Mouse (Mus musculus): ENCODE measurements around the gene Acadm. TPM values are rescaled to one million over a fixed set of nuclear protein-coding genes. Genes with fewer than 3 reads are reported as not detected.

Acadm gene
- polyA plus RNA-seq, 1 experiment from 2014 or later = 53.2 TPM

- no peaks in the 10 kb centered on the region for H3K36me3 ChIP-seq
- no peak for ATAC-seq (ENCODE audit: insufficient number of reproducible peaks, insufficient read depth, low FRiP score, low TSS enrichment, low read depth)
- no peaks in the 10 kb centered on the region for H3K9me3 ChIP-seq
- H3K4me3 ChIP-seq (replicated peaks) = no peak overlapping the region
- H3K4me1 ChIP-seq (replicated peaks) = no peaks in the 10 kb centered on the region
- H3K4me2 ChIP-seq = no peak overlapping the region
- H3K27me3 ChIP-seq = no peaks in the 10 kb centered on the region
- no peak overlapping the region for H3K9ac ChIP-seq (replicated peaks)
- H3K27ac ChIP-seq = no peak overlapping the region
- WGBS = 79% methylated on average over 8 of the region's 8 CpGs
These were observed 55.1 kb downstream of the Acadm start for GRCm38 (mm10) chr3:153889188-153889781.

- no peaks in the 10 kb centered on the region for H3K4me1 ChIP-seq (replicated peaks)
- H3K27me3 ChIP-seq = no peaks in the 10 kb centered on the region
- H3K9me3 ChIP-seq = no peaks in the 10 kb centered on the region
- H3K4me2 ChIP-seq = no peak overlapping the region
- no peaks in the 10 kb centered on the region for H3K36me3 ChIP-seq
- H3K4me3 ChIP-seq (replicated peaks) = no peak overlapping the region
- WGBS = 71% methylated on average over 6 of the region's 6 CpGs
- ATAC-seq (ENCODE audit: insufficient number of reproducible peaks, insufficient read depth, low FRiP score, low TSS enrichment, low read depth) = no peak
- no peak overlapping the region for H3K9ac ChIP-seq (replicated peaks)
- no peak overlapping the region for H3K27ac ChIP-seq
These were observed 56.3 kb downstream of the Acadm start for GRCm38 (mm10) chr3:153888141-153888540.

- no peak overlapping the region for H3K27ac ChIP-seq
- no peak for ATAC-seq (ENCODE audit: insufficient number of reproducible peaks, insufficient read depth, low FRiP score, low TSS enrichment, low read depth)
- no peaks in the 10 kb centered on the region for H3K9me3 ChIP-seq
- H3K27me3 ChIP-seq = no peaks in the 10 kb centered on the region
- H3K36me3 ChIP-seq = no peaks in the 10 kb centered on the region
- no peak overlapping the region for H3K4me3 ChIP-seq (replicated peaks)
- H3K4me1 ChIP-seq (replicated peaks) = no peaks in the 10 kb centered on the region
- no peak overlapping the region for H3K4me2 ChIP-seq
- no peak overlapping the region for H3K9ac ChIP-seq (replicated peaks)
These were observed 58.1 kb downstream of the Acadm start for GRCm38 (mm10) chr3:153886296-153886695.

Other genes starting within 250 kb of the Acadm start
- gene St6galnac3, start 219.5 kb downstream of the Acadm start, polyA plus RNA-seq (2016; fragmentation: Nextera tagmentation; extraction: Ambion mirVana) = 38.3 and 41.2 TPM in 2 replicates
- 0.08 and 0.13 TPM in 2 replicates for gene Asb17, start 100.4 kb downstream of the Acadm start, polyA plus RNA-seq (2016; fragmentation: Nextera tagmentation; extraction: Ambion mirVana)
- gene Msh4, start 38.5 kb downstream of the Acadm start, polyA plus RNA-seq (2016; fragmentation: Nextera tagmentation; extraction: Ambion mirVana) = 0.06 and 0.15 TPM in 2 replicates
- 39.6 and 46.3 TPM in 2 replicates for gene Rabggtb, start 31.6 kb downstream of the Acadm start, polyA plus RNA-seq (2016; fragmentation: Nextera tagmentation; extraction: Ambion mirVana)
- gene Slc44a5, start 28.8 kb upstream of the Acadm start, polyA plus RNA-seq (2016; fragmentation: Nextera tagmentation; extraction: Ambion mirVana) = 0.45 and 0.54 TPM in 2 replicates